Mouse (Mus musculus) heart, embryonic 11.5 days (tissue): ENCODE data around the gene Sept10. TPM values are rescaled to one million over a fixed set of nuclear protein-coding genes. Genes with fewer than 3 reads are reported as not detected.

Source experiments
- ATAC-seq: fragments of 200-750 bp; cut with Nextera tagmentation; replicated peaks from 2 replicates; pipeline ENCODE4 v1.8.0; 2017; ENCODE audit warnings: moderate library complexity; ENCODE audit not compliant: insufficient number of reproducible peaks, low FRiP score, low TSS enrichment
- H3K27ac ChIP-seq: fragments of 300-500 bp; sonication (generic); 2 replicates; pipeline ENCODE4 v1.5.1; 2014; ENCODE audit warnings: mild to moderate bottlenecking, low read depth, low read length
- H3K27me3 ChIP-seq: fragments of 300-500 bp; sonication (generic); 2 replicates; pipeline ENCODE4 v1.6.1; 2014; ENCODE audit warnings: mild to moderate bottlenecking, low read length, mixed read lengths; ENCODE audit not compliant: control insufficient read depth, insufficient read depth
- H3K36me3 ChIP-seq: fragments of 300-500 bp; sonication (generic); 2 replicates; pipeline ENCODE4 v1.6.1; 2014; ENCODE audit warnings: mild to moderate bottlenecking, low read length, moderate library complexity, mixed read lengths; ENCODE audit not compliant: control insufficient read depth, insufficient read depth
- H3K4me1 ChIP-seq: fragments of 300-500 bp; sonication (generic); 2 replicates; pipeline ENCODE4 v1.6.1; 2014; ENCODE audit warnings: low read length; ENCODE audit not compliant: control insufficient read depth, insufficient read depth
- H3K4me2 ChIP-seq: fragments of 300-500 bp; sonication (generic); 2 replicates; pipeline ENCODE4 v1.6.1; 2014; ENCODE audit warnings: mild to moderate bottlenecking, moderate library complexity
- H3K4me3 ChIP-seq: fragments of 300-500 bp; sonication (generic); 2 replicates; pipeline ENCODE4 v1.5.1; 2014; ENCODE audit warnings: low read depth, low read length
- H3K9ac ChIP-seq: fragments of 300-500 bp; sonication (generic); 2 replicates; pipeline ENCODE4 v1.6.1; 2014; ENCODE audit warnings: mild to moderate bottlenecking, low read depth, low read length, moderate library complexity
- H3K9me3 ChIP-seq: fragments of 300-500 bp; sonication (generic); replicated peaks from 2 replicates; pipeline ENCODE4 v1.6.1; 2016; ENCODE audit warnings: low read length; ENCODE audit not compliant: control insufficient read depth
- WGBS: fragments of 180-500 bp; shearing (Covaris S2); extraction: QIAGEN DNeasy Blood & Tissue Kit; methylation state at CpG from one replicate; pipeline ENCODE4 v1.1.7; 2014; ENCODE audit not compliant: insufficient replicate concordance; 5-methylcytosine and 5-hydroxymethylcytosine counted together
- polyA plus RNA-seq: library from polyadenylated mRNA; unstranded; fragments of >200 nt; fragmentation: Nextera tagmentation; extraction: Ambion mirVana; gene quantifications from 2 replicates; pipeline ENCODE4 v1.2.1, GENCODE M21; 2014

Sept10 gene
- polyA plus RNA-seq, 1 experiment from 2014 or later, result 40.3 TPM

DNA sequence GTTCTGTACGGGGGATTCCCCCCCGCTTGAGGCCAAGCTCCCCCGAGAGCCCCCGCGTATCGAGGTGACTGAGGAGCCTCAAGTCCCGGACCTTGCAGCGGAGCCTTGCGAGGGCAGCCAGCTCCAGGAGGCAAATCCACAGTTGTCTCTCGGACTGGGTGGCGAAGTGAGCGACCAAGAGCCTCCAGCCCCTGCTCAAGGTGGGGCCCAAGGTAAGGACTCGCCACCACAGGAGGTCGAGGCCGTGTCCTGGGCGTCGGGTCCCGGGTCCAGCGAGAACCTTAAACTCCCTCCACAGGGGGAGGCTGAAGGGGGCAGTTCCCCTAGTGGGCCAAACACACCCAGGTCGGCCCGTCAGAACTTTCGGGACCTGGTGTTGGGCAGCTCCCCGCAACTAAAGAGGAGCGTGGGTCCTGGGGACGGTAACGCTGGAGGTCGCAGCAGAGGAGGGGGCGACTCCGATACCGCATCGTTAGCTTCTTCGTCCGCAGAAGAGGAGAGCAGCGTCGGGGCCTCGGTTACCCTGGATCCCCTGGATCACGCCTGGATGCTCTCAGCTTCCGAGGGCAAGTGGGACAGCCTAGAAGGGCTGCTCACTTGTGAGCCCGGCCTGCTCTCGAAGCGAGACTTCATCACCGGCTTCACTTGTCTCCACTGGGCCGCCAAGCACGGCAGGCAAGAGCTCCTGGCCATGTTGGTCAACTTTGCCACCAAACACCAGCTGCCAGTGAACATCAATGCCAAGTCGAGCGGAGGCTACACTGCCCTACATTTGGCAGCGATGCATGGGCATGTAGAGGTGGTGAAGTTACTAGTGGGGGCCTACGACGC, 839 bp upstream of the Sept10 start:
- H3K4me1 ChIP-seq, result peaks cover 16% of the 10 kb centered on the region
- peak overlapping the region; percentile 83 for H3K9ac ChIP-seq
- no peaks in the 10 kb centered on the region for H3K36me3 ChIP-seq
- H3K4me3 ChIP-seq, result peak overlapping the region; percentile 59
- H3K4me2 ChIP-seq, result peak overlapping the region; percentile 100
- H3K27me3 ChIP-seq, result no peaks in the 10 kb centered on the region
- ATAC-seq, result 0 out of 2 replicates have a peak, but pooled peaks have one; percentile 6
- peak overlapping the region; percentile 94 for H3K27ac ChIP-seq
- WGBS, result 2% methylated on average over 49 of the region's 49 CpGs
- H3K9me3 ChIP-seq, result no peaks in the 10 kb centered on the region

- no peaks in the 10 kb centered on the region for H3K27me3 ChIP-seq
- H3K27ac ChIP-seq, result peak overlapping the region; percentile 94
- no peaks in the 10 kb centered on the region for H3K9me3 ChIP-seq
- peak overlapping the region; percentile 83 for H3K9ac ChIP-seq
- H3K4me1 ChIP-seq, result peaks cover 19% of the 10 kb centered on the region
- WGBS, result 1% methylated on average over 39 of the region's 39 CpGs
- ATAC-seq, result no peak
- H3K36me3 ChIP-seq, result no peaks in the 10 kb centered on the region
- H3K4me2 ChIP-seq, result peak overlapping the region; percentile 100
- H3K4me3 ChIP-seq, result peak overlapping the region; percentile 59
These were observed 699 bp downstream of the Sept10 start for GRCm38 (mm10) chr10:59220824-59221472.

DNA sequence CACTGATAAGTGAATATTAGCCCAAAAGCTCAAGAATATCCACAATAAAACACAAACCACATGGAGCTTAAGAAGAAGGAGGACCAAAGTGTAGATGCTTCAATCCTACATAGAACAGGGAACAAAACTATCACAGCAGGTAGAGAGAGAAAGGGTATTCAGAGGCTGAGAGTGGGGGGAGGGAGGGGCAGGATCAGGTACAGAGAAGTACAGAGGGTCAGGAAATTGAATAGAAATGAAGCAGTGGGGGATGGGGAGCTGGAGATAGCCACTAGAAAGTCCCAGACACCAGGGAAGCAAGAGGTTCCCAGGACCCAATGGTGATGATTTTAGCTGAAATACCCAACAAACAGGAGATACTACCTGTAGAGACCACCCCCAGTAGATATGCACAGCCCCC, 21.6 kb downstream of the Sept10 start:
- Histone ChIP-seq H3K9me3 (no peaks in the 10 kb centered on the region), H3K4me2 (no peak overlapping the region), H3K27ac (no peak overlapping the region), H3K9ac (no peak overlapping the region), H3K4me1 (no peaks in the 10 kb centered on the region; the same call in 1 of the 2 replicates), H3K4me3 (no peak overlapping the region), H3K27me3 (no peaks in the 10 kb centered on the region), H3K36me3 (no peaks in the 10 kb centered on the region)
- no peak for ATAC-seq

DNA sequence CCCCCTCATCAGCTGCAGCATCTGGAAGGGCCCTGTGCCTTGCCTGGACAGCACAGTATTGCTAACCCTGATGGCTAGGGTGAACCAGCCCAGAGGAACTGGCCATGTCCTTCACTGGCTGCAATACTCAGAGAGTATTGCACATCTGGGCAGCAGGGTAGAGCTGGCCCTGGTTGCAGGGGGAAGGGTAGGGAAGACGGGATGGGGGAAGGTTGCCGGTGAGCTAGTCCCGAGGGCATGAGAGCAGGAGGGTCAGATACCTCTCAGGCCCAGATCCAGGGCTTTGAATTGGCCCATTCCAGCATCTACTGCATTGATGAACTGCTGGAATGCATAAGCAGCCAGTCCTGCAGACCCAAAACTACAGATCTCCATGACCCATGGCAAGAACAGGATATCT, 24.9 kb downstream of the Sept10 start:
- Histone ChIP-seq H3K9ac (no peak overlapping the region), H3K36me3 (no peaks in the 10 kb centered on the region), H3K4me3 (no peak overlapping the region), H3K4me1 (no peaks in the 10 kb centered on the region; the same call in 1 of the 2 replicates), H3K27ac (no peak overlapping the region), H3K27me3 (no peaks in the 10 kb centered on the region), H3K4me2 (no peak overlapping the region), H3K9me3 (no peaks in the 10 kb centered on the region)
- 83% methylated on average over 3 of the region's 3 CpGs for WGBS
- ATAC-seq, result no peak

DNA sequence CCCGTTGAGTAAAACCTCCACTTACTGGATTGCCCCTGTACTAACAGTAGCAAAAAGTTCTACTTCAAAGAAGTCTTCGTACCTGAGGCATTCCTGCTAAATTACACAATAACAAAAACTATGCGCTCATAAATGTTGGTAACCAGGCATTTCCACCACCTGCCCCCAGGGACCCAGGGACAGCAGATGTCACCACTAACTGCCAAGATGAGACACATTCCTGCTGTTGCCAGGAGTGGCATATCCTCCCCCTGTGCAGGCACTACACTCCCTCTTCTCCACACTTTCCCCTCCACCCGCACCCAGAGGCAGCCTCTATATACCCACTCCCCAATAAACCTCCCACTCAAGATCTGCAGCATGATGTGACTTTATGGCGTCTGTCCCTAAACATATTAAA, 26.8 kb downstream of the Sept10 start:
- Histone ChIP-seq H3K27ac (no peak overlapping the region), H3K4me1 (no peaks in the 10 kb centered on the region; the same call in 1 of the 2 replicates), H3K4me2 (no peak overlapping the region), H3K4me3 (no peak overlapping the region), H3K27me3 (no peaks in the 10 kb centered on the region), H3K36me3 (no peaks in the 10 kb centered on the region), H3K9ac (no peak overlapping the region), H3K9me3 (no peaks in the 10 kb centered on the region)
- no peak for ATAC-seq
- WGBS, result 75% methylated on average over 5 of the region's 5 CpGs

- Histone ChIP-seq H3K9ac (no peak overlapping the region), H3K36me3 (no peaks in the 10 kb centered on the region), H3K4me3 (no peak overlapping the region), H3K9me3 (no peaks in the 10 kb centered on the region), H3K27me3 (no peaks in the 10 kb centered on the region), H3K4me1 (no peaks in the 10 kb centered on the region), H3K4me2 (no peak overlapping the region), H3K27ac (no peak overlapping the region)
- WGBS, result 69% methylated on average over 3 of the region's 3 CpGs
- no peak for ATAC-seq
These were observed 39.3 kb downstream of the Sept10 start for GRCm38 (mm10) chr10:59182306-59182705.

- H3K4me1 ChIP-seq, result no peaks in the 10 kb centered on the region
- H3K27me3 ChIP-seq, result no peaks in the 10 kb centered on the region
- H3K9me3 ChIP-seq, result no peaks in the 10 kb centered on the region
- no peak overlapping the region for H3K9ac ChIP-seq
- no peak overlapping the region for H3K27ac ChIP-seq
- no peaks in the 10 kb centered on the region for H3K36me3 ChIP-seq
- WGBS, result 32% methylated on average over 3 of the region's 3 CpGs
- H3K4me3 ChIP-seq, result no peak overlapping the region
- no peak for ATAC-seq
- no peak overlapping the region for H3K4me2 ChIP-seq
These were observed 42.0 kb downstream of the Sept10 start for GRCm38 (mm10) chr10:59179620-59180019.

DNA sequence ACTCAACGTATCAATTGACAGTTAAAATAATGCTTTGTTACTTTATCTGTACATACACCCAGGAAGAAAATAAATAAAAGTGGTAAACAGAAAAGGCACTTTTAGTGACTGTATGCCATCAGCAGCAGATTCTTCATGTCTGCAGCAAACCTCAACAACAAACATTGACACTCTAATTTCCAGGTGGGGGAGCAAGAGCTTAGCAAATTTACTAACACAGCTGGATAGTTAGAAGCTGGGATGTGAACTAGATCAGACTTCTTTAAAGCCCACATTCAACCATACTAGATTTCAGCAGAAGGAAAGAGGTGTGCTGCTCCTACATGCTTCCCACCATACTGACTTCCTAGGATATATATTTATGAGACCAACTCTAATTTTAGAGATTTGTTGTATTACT, 49.1 kb downstream of the Sept10 start:
- Histone ChIP-seq H3K4me1 (no peaks in the 10 kb centered on the region), H3K36me3 (no peaks in the 10 kb centered on the region), H3K9me3 (no peaks in the 10 kb centered on the region), H3K27ac (no peak overlapping the region), H3K9ac (no peak overlapping the region), H3K4me3 (no peak overlapping the region), H3K4me2 (no peak overlapping the region), H3K27me3 (no peaks in the 10 kb centered on the region)
- WGBS, result 89% methylated on average over 1 of the region's 1 CpGs
- no peak for ATAC-seq
